Mouse (Mus musculus): Measurements from ENCODE around the gene Kif2c. TPM values are rescaled to one million over a fixed set of nuclear protein-coding genes. Genes with fewer than 3 reads are reported as not detected.

The Kif2c gene
- total RNA-seq, 2 experiments from 2014 or later, result 0.26 to 0.47 TPM

DNA sequence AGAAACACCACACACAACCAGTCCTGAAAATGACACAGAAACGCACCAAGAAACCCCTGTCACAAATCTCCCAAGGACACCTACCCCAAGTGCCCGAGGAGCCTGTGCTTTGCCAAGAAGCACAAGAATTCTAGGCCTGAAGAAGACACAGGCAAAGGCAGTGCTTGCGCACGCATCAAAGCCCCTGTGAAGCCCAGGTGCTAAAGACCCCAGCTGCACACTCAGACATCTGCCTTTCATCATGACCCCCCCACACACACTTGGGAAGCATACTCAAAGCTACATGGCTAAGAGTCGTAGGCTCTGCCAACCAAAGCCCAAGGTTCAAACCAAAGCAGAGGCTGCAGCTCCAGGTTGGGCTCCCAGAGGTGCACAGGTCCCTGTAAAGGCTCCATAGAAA lies 66.8 kb downstream of the Kif2c start:
- TF ChIP-seq CTCF (conservative IDR thresholded peaks at IDR 0.05), result no peak
- DNase-seq (ENCODE audit: low spot score in 2 of 2), result no peak
- Histone ChIP-seq H3K27ac (no peak overlapping the region), H3K4me3 (no peak overlapping the region)

DNA sequence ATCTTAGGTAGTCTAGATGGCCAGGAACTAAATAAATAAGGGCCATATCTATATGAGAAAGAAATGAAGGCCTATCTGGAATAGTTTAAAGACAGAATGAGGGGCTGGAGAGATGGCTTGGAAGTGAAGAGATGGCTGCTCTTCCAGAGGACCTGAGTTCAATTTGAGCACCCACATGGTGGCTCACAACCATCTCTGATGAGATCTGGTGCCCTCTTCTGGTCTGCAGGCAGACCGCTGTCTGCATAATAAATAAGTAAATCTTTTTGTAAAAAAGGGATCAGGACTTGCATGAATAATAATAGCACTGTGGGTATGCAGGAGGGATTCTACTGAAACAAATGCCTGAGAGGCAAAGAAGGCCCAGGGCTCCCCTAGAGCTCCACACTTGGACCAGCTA lies 69.2 kb downstream of the Kif2c start:
- no peak overlapping the region for H3K4me3 ChIP-seq
- TF ChIP-seq CTCF (conservative IDR thresholded peaks at IDR 0.05), result peak; percentile 48
- DNase-seq (ENCODE audit: low spot score in 2 of 2), result no peak
- no peak overlapping the region for H3K27ac ChIP-seq

DNA sequence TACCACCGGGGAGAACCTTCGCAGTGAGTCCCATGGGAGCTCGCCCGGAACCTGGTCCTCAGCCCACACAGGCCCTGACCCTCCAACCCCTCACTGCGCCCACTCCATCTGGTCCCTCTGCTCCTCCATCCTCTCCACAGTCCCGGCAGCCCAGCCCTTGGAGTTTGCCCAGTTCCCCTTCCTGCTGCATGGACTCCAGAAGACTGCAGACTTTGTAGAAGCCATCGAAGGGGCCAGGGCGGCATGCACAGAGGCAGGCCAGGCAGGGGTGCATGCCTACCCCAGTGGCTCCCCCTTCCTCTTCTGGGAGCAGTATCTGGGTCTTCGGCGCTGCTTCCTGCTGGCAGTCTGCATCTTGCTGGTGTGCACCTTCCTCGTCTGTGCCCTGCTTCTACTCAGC lies 71.5 kb downstream of the Kif2c start:
- DNase-seq (ENCODE audit: low spot score in 2 of 2), result no peak

DNA sequence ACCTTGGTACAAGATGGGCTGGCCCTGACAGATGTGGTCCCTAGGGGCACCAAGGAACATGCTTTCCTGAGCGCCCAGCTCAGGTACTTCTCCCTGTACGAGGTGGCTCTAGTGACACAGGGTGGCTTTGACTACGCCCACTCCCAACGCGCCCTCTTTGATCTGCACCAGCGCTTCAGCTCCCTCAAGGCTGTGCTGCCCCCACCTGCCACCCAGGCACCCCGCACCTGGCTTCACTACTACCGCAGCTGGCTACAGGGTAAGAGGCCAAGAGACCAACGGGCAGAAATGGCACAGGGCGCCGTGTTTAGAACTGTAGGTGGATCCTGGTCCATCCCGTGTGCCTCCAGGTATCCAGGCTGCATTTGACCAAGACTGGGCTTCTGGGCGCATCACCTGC lies 72.2 kb downstream of the Kif2c start:
- no peak for TF ChIP-seq CTCF (conservative IDR thresholded peaks at IDR 0.05)
- DNase-seq (ENCODE audit: low spot score in 2 of 2), result no peak
- Histone ChIP-seq H3K27ac (no peak overlapping the region), H3K4me3 (no peak overlapping the region)

More for the DNA sequence above, 71.5 kb downstream of the Kif2c start:
- no peak overlapping the region for H3K4me3 ChIP-seq
- TF ChIP-seq CTCF (conservative IDR thresholded peaks at IDR 0.05), result no peak
- no peak overlapping the region for H3K27ac ChIP-seq

Small RNA genes within 50 kb of the gene (microRNA-seq; reads per million reads assigned to microRNA genes)
- gene Gm22398, result 0 reads per million in 2 experiments

Other genes starting within 250 kb of the Kif2c start
- 10 to 100 TPM; 58.5 to 59.2 TPM for gene Urod, start 188.2 kb downstream of the Kif2c start, total RNA-seq (2021)
- 10 to 100 TPM; 44.9 to 46.1 TPM for gene Hectd3, start 187.3 kb downstream of the Kif2c start, total RNA-seq (2021)
- 10 to 100 TPM; 19.7 to 20.6 TPM for gene Eif2b3, start 163.2 kb downstream of the Kif2c start, total RNA-seq (2021)
- 1 to 10 TPM; 1.5 to 2.7 TPM for gene Ptch2, start 86.6 kb downstream of the Kif2c start, total RNA-seq (2021)
- gene Btbd19, start 56.9 kb downstream of the Kif2c start, total RNA-seq (2021), result 10 to 100 TPM; 13.3 to 14.8 TPM
- under 1 TPM in 1 of 2 experiments, not detected in 1; 0.38 TPM for gene Tctex1d4, start 55.8 kb downstream of the Kif2c start, total RNA-seq (2021)
- gene Plk3, start 48.7 kb downstream of the Kif2c start, total RNA-seq (2021), result 1 to 10 TPM; 6.9 to 7.2 TPM
- 100 to 1,000 TPM; 509 to 527 TPM for gene Rps8, start 26.4 kb downstream of the Kif2c start, total RNA-seq (2021)
- gene Tmem53, start 69.3 kb upstream of the Kif2c start, total RNA-seq (2021), result 1 to 10 TPM; 4.7 to 4.9 TPM
- gene Armh1, start 69.5 kb upstream of the Kif2c start, total RNA-seq (2021), result under 1 TPM; 0.47 to 0.59 TPM